Mouse (Mus musculus): ENCODE measurements around the gene Zfp74.

Zfp74 gene

GRCm38 (mm10) chr7:29943720-29944119, 10.2 kb downstream of the Zfp74 start:
- no peak for DNase-seq (ENCODE audit: low spot score)

DNA sequence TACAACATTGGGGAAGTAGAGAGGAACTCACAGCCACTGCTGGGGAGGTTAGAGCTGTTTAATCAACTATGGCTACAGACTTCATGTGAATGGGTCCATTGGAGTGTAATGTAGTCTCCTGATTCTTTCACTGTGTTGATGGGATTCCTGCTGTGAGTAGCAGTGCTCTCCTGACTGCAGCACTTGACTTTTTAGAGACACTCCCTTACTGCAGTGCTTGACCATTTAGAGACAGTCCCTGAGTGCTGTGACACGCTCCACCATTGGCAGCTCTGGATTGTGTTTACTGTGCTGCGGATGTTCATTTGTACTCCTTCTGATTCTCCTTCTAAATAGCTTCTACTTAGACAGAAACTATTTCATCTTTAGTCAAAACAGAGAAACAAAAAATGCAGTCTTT, 11.1 kb downstream of the Zfp74 start:
- no peak for DNase-seq (ENCODE audit: low spot score)

DNA sequence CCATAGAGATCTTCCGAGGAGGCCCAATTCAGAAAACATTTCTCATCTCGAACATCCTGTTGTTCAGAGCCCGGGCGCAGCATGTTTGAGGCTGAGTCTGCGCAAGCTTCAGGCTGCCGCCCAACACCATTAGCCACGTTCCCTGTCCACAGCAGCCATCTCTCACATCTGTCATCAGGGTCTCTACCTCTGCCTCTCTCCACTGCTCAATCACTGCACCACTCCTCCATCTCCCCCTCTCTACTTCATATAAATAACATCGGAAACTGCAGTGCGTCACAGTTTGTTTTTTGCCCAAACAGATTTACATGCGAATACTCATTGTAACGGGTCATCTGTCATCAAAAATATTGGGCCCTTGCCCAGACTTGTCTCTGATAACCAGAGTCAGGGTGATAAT, 12.9 kb downstream of the Zfp74 start:
- DNase-seq (ENCODE audit: low spot score), result no peak

DNA sequence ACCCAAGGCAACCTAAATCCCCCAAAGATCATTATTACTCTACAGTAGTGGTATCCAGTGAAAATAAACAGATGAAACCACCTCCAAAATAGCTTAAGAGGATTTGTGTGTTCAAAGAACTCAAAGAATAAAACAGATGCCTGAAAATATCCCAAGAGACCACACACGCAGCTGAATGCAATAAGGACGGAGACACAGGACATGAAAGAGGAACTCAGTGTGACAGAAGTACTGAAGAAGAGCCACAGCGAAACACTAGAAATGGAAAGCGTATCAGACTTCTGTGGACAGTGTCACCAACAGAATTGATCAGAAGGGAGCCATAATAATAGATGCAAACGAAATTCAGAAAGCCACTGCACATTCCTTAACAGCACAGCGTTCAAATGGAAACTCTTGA, 15.0 kb downstream of the Zfp74 start:
- no peak for DNase-seq (ENCODE audit: low spot score)

DNA sequence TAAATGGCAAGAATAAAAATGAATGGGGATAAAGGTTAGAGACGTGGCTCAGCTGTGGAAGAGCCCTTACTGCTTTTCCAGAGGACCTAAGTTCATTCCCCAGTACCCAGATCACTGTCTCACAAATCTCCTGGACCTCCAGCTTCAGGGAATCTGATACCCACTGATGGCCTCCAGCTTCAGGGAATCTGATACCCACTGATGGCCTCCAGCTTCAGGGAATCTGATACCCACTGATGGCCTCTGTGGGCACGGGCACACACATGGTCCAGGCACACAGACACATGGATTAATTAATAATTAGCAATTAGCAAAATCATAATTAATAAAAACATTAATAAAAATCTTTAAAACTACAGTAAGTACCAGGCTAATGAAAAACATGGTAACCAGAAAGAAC, 31.1 kb downstream of the Zfp74 start:
- DNase-seq (ENCODE audit: low spot score), result no peak

DNA sequence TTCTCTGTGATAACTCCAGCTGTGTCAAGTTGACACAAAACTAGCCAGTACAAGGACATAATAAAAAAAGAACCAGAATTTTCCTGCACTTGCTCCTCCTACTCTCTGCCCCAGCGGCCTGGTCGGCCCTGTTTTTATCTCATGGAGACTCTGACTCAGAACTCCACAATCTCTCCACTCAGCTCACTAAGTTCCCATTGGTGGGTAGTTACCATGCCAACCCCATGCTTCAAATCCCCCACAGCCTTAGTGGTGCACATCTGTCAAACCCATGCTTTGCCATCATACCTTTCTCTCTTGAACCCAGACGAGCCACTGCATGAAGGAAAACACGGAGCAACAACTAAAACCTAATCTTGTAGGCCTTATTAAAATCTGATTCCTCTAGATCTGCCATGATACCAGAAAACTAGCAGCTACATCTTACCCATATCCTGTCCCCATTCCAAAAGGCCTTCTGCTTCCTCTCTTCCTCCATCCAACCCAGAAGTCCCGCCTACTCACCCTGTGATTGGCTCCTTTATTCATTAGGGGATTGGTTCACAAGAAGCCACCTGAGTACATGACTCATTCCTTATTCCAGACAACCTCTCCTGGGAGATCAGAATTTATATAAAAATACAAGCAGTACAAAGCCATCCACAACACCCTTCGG, 32.3 kb downstream of the Zfp74 start:
- DNase-seq (ENCODE audit: low spot score), result no peak

- no peak for DNase-seq (ENCODE audit: low spot score)
Measured at GRCm38 (mm10) chr7:29918062-29918453, 35.8 kb downstream of the Zfp74 start.

DNA sequence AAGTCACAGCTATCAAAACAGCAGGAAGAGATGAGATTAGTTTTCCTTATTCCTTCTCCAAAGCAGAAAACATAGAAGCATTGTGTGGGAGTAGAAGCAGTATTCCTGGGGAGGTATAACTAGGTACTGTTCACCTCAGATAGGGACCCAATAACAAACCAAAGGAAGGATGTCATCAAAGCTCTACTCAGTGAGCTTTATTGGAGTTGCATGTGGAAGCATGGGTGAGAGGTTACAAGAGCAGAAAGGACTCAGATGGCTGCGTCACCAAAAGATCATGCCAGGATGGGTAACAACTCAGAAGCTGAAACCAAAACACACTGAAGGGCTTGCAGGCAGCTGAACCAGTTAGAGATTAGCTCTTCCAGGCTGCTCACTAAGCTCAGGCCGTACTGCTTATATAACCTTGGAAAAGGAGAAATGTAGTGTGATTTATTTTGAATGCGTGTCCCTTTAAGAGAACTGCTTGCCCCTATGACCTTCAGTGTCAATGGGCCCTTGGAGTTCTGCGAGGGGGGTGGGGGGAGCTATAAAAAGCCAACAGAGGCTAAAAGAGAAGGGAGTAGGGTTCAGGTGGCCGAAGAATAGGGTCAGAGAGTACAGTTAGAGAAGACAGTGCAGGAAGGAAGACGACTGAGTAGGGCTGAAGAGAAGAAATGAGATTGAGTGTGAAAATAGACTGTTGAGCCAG, 36.4 kb downstream of the Zfp74 start:
- no peak for DNase-seq (ENCODE audit: low spot score)

- DNase-seq (ENCODE audit: low spot score), result no peak
Measured at GRCm38 (mm10) chr7:29912172-29912571, 41.7 kb downstream of the Zfp74 start.

- DNase-seq (ENCODE audit: low spot score), result no peak
Measured at GRCm38 (mm10) chr7:29910252-29910651, 43.6 kb downstream of the Zfp74 start.

DNA sequence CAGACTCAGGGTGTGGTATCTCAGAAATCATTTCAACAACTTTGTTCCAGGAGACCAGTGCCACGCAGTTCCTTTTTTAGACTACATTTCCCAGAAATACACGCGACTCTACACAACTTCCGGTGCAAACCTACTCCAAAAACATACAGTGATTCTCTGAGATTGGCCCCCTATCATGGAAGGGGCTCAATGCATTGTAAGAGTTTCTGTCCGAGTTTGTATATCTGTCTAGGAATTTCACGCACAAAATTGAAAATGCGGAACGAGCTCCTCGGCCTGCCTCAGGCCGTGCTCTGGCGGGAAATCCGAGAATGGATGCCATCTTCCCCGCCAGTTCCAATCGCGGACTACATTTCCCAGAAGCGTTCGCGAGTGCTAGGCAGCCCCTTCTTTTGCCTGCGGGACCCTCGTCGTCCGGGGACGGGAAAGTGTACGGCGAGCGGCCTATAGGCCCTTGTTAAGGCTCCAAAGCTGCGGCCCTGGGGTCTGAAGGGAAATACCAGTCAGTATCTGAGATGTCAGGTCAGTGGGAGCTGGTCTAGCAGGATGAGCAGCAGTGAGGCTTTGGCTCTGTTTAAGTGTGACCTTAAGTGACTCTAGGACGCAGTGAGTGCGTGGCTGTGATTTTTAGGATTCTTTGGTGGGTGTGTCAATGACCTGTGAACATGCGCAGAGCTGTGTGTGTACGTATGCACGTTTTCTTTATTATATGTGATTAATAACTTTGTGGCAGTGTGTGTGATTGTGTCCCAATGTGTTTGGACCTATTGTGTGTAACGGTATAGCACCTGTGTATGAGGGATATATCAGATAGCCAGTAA, 45.5 kb downstream of the Zfp74 start, which contains the start of gene Zfp383:
Gene Zfp383 (plus strand): TSS at position 94 of the 821 bp plus-strand sequence.
- peak; percentile 65 for DNase-seq (ENCODE audit: low spot score)

DNA sequence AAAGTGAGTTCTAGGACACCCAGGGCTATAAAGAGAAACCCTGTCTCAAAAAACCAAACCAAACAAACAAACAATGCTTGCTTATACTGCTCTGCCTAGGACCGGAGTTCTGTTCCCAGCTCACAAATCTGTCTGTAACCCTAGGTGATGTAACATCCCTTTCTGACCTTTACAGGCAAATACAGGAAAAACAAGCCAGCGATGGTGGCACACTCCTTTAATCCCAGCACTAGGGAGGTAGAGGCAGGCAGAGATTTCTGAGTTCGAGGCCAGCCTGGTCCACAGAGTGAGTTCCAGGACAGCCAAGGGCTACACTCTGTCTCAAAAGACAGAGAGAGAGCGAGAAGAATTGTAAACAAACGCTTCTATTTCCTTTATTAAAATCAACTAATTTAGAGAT, 46.7 kb downstream of the Zfp74 start:
- no peak for DNase-seq (ENCODE audit: low spot score)

DNA sequence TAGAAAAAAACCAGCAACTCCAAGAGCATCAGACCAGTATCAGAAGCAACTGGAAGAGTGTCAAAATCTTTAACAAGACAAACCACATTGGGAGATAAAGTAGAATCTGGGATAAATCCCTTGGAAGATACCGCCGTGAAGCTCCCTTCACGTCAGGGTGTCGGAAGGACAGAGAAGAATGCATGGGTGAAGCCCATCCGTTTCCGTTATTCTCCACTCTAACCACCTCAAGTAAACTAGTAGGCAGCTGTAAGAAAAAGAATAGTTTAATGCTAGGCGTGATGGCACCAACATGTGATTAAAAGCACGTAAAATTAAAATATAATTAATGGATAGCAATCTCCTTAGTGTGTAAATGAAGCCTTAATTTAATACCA, 47.2 kb downstream of the Zfp74 start:
- no peak for DNase-seq (ENCODE audit: low spot score)

DNA sequence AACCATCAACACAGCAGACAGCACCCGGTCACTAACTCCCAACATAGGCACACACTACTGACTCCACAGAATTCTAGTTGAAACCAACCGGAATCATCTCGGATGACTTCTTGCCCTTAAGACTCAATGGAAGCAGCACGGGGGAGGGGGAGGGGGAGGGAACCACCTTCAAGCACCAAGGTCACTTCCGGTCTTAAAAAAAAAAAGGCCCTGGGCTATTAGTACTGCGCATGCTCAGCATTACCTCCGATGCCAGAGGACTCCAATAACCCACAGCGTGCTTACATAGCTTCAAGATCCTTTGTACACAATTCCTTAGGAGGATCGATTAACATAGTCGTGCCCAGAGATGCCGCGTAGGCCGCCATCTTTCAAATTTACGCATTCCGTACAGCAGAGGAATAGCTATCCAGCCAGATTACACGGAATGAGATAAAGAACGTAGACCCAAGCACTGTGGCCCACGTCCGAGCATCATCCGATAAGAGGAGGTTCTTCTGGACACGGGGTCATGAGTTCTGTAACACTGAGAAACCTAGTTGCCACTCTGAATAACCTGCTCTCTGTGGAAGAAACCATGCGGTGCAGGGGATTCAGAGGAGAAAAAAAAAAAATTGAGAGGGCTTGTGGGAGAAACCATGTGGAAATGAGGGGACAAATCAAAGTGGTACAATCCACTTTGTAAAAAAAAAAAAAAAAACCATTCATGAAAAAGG, 47.8 kb downstream of the Zfp74 start, which contains the start of gene Zfp27:
Gene Zfp27 (minus strand): TSS at position 607 of the 716 bp plus-strand sequence.
- DNase-seq (ENCODE audit: low spot score), result peak; percentile 62

- DNase-seq (ENCODE audit: low spot score), result no peak
Measured at GRCm38 (mm10) chr7:29904101-29904500, 49.8 kb downstream of the Zfp74 start.

DNA sequence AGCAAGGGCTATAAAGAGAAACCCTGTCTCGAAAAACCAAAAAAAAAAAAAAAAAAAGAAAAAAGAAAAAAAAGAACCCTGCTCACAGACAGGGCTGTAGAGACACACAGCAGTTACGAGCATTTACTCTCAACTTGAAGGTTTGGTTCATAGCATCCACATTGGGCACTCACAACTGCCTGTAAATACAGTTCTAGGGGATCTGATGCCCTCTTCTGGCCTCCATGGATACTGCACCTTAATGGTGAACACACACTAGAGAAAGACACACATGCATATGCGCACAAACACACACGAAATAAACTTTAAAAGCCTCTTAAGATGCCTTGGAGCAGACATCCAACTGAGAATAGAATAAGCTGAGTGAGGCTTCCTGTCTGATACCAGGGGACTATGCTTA, 55.5 kb downstream of the Zfp74 start:
- no peak for DNase-seq (ENCODE audit: low spot score)

- no peak for DNase-seq (ENCODE audit: low spot score)
Measured at GRCm38 (mm10) chr7:29892756-29893155, 61.1 kb downstream of the Zfp74 start.

GRCm38 (mm10) chr7:29890501-29890900, 63.4 kb downstream of the Zfp74 start:
- no peak for DNase-seq (ENCODE audit: low spot score)

- no peak for DNase-seq (ENCODE audit: low spot score)
Measured at GRCm38 (mm10) chr7:29880916-29881315, 73.0 kb downstream of the Zfp74 start.

All from left cerebral cortex, adult 11 months (tissue).